Mouse (Mus musculus): Measurements from ENCODE around the gene Olfr403. TPM values are rescaled to one million over a fixed set of nuclear protein-coding genes. Genes with fewer than 3 reads are reported as not detected.
"Not testable (repeated sequence)": the region's sequence is repeated elsewhere in the genome, so short reads cannot be mapped to it uniquely, and the experiment has no call there.

The Olfr403 gene
- not detected in 2 replicates for polyA plus RNA-seq (2011; ENCODE audit: insufficient read depth, insufficient read length, low read depth, missing spikeins)

DNA sequence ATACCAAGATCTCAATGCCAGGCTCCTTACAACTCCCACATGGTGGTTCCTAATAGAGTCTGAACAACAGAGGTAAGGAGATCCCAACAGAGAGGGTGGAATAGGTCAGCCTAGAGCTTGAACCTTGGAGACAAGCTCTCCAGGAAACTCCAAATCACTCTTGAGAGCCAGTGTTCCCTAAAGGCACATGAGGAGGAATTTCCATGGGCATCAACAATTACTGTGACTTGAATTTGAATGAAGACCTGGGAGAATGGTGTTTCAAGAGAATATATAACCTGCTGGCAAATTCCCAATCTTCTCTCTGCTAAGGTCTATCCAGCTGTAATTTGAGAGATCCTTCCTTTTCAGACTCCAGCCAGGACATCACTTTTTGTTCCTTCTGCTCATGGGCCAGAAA, at the start of gene Olfr403:
Gene Olfr403 (plus strand): TSS at position 301 of the 400 bp plus-strand sequence.
- no peaks in the 10 kb centered on the region for H3K4me1 ChIP-seq (ENCODE audit: control insufficient read depth, insufficient read depth, low read length)
- H3K4me3 ChIP-seq (ENCODE audit: low read depth, low read length): no peak within 1 kb of the TSS
- H3K9me3 ChIP-seq (replicated peaks; ENCODE audit: control insufficient read depth, insufficient read depth, low read length, poor library complexity, severe bottlenecking): no peaks in the 10 kb centered on the region
- no peak within 1 kb of the TSS for H3K9ac ChIP-seq (ENCODE audit: low read depth, poor library complexity, severe bottlenecking)
- TF ChIP-seq POLR2A (IDR thresholded peaks at IDR 0.05; ENCODE audit: insufficient read depth, low read length): no peak
- no peaks in the 10 kb centered on the region for H3K27me3 ChIP-seq (ENCODE audit: control insufficient read depth, insufficient read depth, low read length, poor library complexity, severe bottlenecking)
- H3K27ac ChIP-seq (ENCODE audit: insufficient read depth, low read length): no peak within 1 kb of the TSS
- no peaks in the 10 kb centered on the region for H3K36me3 ChIP-seq (ENCODE audit: control insufficient read depth, insufficient read depth, low read length, poor library complexity, severe bottlenecking)

DNA sequence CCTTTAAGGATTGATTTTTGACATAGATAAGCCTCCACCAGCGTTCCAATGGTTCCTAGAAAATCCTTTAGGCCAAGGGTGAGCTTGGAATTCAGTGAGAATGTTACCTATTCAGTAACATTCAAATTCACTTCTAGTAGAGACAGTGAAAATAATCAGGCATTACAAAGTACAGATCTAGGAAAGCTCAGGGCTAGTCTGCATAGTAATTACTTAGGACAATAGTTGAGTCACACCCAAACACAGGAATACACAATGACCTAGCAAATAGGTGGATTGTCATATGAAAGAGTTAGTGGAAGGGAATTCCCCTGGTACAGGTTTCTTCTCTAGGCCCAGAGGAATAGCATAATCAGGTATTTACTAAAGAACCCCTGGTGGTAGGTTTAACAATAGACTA, 46.0 kb upstream of the Olfr403 start:
- H3K4me1 ChIP-seq (ENCODE audit: control insufficient read depth, insufficient read depth, low read length); H3K9ac ChIP-seq (ENCODE audit: low read depth, poor library complexity, severe bottlenecking); H3K27me3 ChIP-seq (ENCODE audit: control insufficient read depth, insufficient read depth, low read length, poor library complexity, severe bottlenecking); H3K36me3 ChIP-seq (ENCODE audit: control insufficient read depth, insufficient read depth, low read length, poor library complexity, severe bottlenecking); H3K27ac ChIP-seq (ENCODE audit: insufficient read depth, low read length); H3K4me3 ChIP-seq (ENCODE audit: low read depth, low read length): not testable (repeated sequence)
- H3K9me3 ChIP-seq (replicated peaks; ENCODE audit: control insufficient read depth, insufficient read depth, low read length, poor library complexity, severe bottlenecking): peaks cover 64% of the 10 kb centered on the region

DNA sequence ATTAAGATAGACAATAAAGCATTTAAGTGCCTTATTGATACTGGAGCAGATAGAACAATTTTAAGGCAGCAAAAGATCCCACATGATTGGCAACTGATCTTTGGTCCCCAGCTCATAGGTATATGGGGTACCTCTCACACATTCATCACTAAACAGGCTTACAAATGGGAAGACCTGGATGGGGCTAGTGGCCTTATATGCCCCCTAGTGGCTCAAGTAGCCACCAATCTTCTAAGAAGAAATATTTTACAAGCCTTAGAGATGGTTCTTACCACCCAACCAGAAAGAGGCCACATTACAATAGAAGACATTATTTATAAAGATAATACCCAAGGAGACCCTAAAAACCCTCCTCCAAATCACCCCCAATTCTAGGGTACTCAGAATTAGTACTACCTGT, 40.2 kb upstream of the Olfr403 start:
- peaks cover 20% of the 10 kb centered on the region for H3K9me3 ChIP-seq (replicated peaks; ENCODE audit: control insufficient read depth, insufficient read depth, low read length, poor library complexity, severe bottlenecking)
- no peak overlapping the region for H3K27ac ChIP-seq (ENCODE audit: insufficient read depth, low read length)
- H3K27me3 ChIP-seq (ENCODE audit: control insufficient read depth, insufficient read depth, low read length, poor library complexity, severe bottlenecking): no peaks in the 10 kb centered on the region
- H3K9ac ChIP-seq (ENCODE audit: low read depth, poor library complexity, severe bottlenecking): no peak overlapping the region
- H3K36me3 ChIP-seq (ENCODE audit: control insufficient read depth, insufficient read depth, low read length, poor library complexity, severe bottlenecking): no peaks in the 10 kb centered on the region
- H3K4me1 ChIP-seq (ENCODE audit: control insufficient read depth, insufficient read depth, low read length): no peaks in the 10 kb centered on the region
- TF ChIP-seq CTCF (IDR thresholded peaks at IDR 0.05; ENCODE audit: low read depth, low read length) (no peak), POLR2A (IDR thresholded peaks at IDR 0.05; ENCODE audit: insufficient read depth, low read length) (no peak), EP300 (IDR thresholded peaks at IDR 0.05; ENCODE audit: insufficient read depth, low read depth, low read length) (no peak)
- no peak overlapping the region for H3K4me3 ChIP-seq (ENCODE audit: low read depth, low read length)

DNA sequence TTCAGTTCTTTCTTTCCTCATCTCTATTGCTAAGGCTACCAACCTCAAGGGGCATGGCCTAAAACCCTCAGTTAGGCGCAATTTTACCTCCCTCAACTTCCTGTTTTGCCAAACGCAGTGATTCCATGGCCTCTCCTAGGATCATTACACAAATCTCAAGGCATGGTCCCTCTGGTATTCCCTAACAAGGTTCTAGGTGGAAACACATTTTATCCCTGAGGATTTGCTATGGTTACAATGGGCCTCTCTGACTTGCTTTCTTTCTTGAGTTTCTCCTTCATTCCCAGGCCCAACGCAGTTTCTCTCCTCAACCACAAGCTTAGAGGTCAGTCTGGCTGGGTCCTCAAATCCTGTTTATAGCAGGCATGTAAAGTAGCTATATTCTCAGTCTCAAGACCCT, 32.8 kb upstream of the Olfr403 start, which contains the start of gene Olfr402:
Gene Olfr402 (plus strand): TSS at position 301 of the 400 bp plus-strand sequence.
- TF ChIP-seq EP300 (IDR thresholded peaks at IDR 0.05; ENCODE audit: insufficient read depth, low read depth, low read length): no peak
- TF ChIP-seq POLR2A (IDR thresholded peaks at IDR 0.05; ENCODE audit: insufficient read depth, low read length): no peak
- no peak for TF ChIP-seq CTCF (IDR thresholded peaks at IDR 0.05; ENCODE audit: low read depth, low read length)
- Histone ChIP-seq H3K27me3 (ENCODE audit: control insufficient read depth, insufficient read depth, low read length, poor library complexity, severe bottlenecking) (no peaks in the 10 kb centered on the region; the same call in 1 of the 2 replicates), H3K9me3 (replicated peaks; ENCODE audit: control insufficient read depth, insufficient read depth, low read length, poor library complexity, severe bottlenecking) (no peaks in the 10 kb centered on the region), H3K9ac (ENCODE audit: low read depth, poor library complexity, severe bottlenecking) (no peak within 1 kb of the TSS), H3K4me3 (ENCODE audit: low read depth, low read length) (no peak within 1 kb of the TSS), H3K4me1 (ENCODE audit: control insufficient read depth, insufficient read depth, low read length) (no peaks in the 10 kb centered on the region), H3K36me3 (ENCODE audit: control insufficient read depth, insufficient read depth, low read length, poor library complexity, severe bottlenecking) (no peaks in the 10 kb centered on the region), H3K27ac (ENCODE audit: insufficient read depth, low read length) (no peak within 1 kb of the TSS)

DNA sequence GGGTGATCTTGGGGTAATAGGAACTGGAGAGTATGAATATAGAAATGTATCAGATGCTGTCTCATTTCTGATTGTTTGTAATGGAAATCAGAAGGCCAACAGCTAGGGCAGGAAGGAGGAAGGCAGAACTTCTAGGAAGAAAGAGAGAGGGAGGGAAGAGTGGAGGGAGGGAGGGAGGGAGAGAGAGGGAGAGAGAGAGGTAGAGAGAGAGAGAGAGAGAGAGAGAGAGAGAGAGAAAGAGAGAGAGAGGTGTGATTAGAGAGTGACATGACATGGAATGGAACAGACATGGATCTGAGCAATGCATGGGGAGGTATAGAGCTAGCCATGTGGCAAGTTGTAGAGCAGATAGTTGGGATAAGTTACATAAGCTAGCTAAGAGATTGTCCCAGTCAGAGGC, 17.3 kb upstream of the Olfr403 start:
- Histone ChIP-seq H3K36me3 (ENCODE audit: control insufficient read depth, insufficient read depth, low read length, poor library complexity, severe bottlenecking) (no peaks in the 10 kb centered on the region), H3K9me3 (replicated peaks; ENCODE audit: control insufficient read depth, insufficient read depth, low read length, poor library complexity, severe bottlenecking) (no peaks in the 10 kb centered on the region), H3K27ac (ENCODE audit: insufficient read depth, low read length) (no peak overlapping the region), H3K27me3 (ENCODE audit: control insufficient read depth, insufficient read depth, low read length, poor library complexity, severe bottlenecking) (no peaks in the 10 kb centered on the region), H3K9ac (ENCODE audit: low read depth, poor library complexity, severe bottlenecking) (no peak overlapping the region), H3K4me1 (ENCODE audit: control insufficient read depth, insufficient read depth, low read length) (no peaks in the 10 kb centered on the region), H3K4me3 (ENCODE audit: low read depth, low read length) (no peak overlapping the region)
- TF ChIP-seq CTCF (IDR thresholded peaks at IDR 0.05; ENCODE audit: low read depth, low read length) (no peak), EP300 (IDR thresholded peaks at IDR 0.05; ENCODE audit: insufficient read depth, low read depth, low read length) (no peak), POLR2A (IDR thresholded peaks at IDR 0.05; ENCODE audit: insufficient read depth, low read length) (no peak)

DNA sequence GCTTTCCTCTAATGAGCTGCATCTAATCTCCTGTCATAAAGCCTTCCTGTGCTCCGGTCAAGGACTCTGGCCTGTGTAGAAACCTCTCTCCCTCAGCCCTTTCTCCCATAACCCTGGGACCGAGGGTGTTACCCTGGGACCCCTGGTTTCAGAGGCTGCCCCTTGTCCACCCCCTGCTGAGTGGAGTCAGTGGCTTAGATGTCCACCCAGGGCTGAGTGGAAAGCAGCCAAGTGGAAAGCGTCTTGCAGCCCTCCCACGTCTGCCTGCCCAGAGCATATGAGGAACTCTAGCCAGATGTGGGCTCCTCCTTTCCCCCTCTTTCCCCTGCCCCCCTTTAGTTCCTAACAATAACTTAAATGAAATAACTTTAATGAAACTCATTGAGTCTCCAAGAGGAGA, 2.9 kb upstream of the Olfr403 start:
- H3K36me3 ChIP-seq (ENCODE audit: control insufficient read depth, insufficient read depth, low read length, poor library complexity, severe bottlenecking): no peaks in the 10 kb centered on the region
- H3K27ac ChIP-seq (ENCODE audit: insufficient read depth, low read length): no peak overlapping the region
- H3K9ac ChIP-seq (ENCODE audit: low read depth, poor library complexity, severe bottlenecking): no peak overlapping the region
- no peak overlapping the region for H3K4me3 ChIP-seq (ENCODE audit: low read depth, low read length)
- no peaks in the 10 kb centered on the region for H3K4me1 ChIP-seq (ENCODE audit: control insufficient read depth, insufficient read depth, low read length)
- H3K9me3 ChIP-seq (replicated peaks; ENCODE audit: control insufficient read depth, insufficient read depth, low read length, poor library complexity, severe bottlenecking): no peaks in the 10 kb centered on the region
- H3K27me3 ChIP-seq (ENCODE audit: control insufficient read depth, insufficient read depth, low read length, poor library complexity, severe bottlenecking): no peaks in the 10 kb centered on the region
- TF ChIP-seq CTCF (IDR thresholded peaks at IDR 0.05; ENCODE audit: low read depth, low read length) (no peak), POLR2A (IDR thresholded peaks at IDR 0.05; ENCODE audit: insufficient read depth, low read length) (no peak), EP300 (IDR thresholded peaks at IDR 0.05; ENCODE audit: insufficient read depth, low read depth, low read length) (no peak)

All from ES-Bruce4 (cell line).